In the genomic region with DNA sequence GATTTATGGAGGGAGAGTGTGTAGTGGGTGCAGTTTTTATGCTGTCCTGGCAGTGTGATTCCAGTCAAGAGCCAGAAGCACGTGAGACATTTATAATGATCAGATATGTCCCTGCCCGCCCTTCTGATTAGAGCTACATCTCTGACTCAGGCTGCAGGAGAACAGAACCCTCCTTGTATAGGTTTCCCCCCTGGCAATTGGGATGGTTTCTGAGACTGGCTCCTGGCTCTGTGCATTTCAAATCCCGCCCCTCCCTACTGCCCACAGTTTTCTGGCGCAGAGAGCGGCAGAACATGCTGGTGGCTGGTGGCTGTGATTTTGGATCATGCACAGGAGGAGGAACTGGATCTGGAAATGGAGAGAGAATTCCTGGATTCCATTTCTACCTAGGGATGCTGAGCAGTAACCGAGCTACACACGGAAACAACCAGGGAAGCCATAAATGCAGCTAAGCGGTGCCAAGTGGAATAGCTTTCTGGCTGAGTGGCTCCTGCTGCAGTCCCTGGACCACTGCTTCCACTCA, we compare ENCODE assay signal across 10 mouse cellular contexts. TPM values are rescaled to one million over a fixed set of nuclear protein-coding genes. Genes with fewer than 3 reads are reported as not detected.
DNase-seq lines count a peak whose midpoint lies in the region; ATAC-seq and TF ChIP-seq lines count a peak whose summit lies in the region.
"Had no signal": no experiment of that assay in that cellular context is flagged by ENCODE, and none has a peak within 500 bp of the region (broad histone marks: within the 10 kb centered on the region; RNA-seq: fewer than 3 reads in every experiment).

No protein-coding gene starts in this region.

- H3K27me3 ChIP-seq in kidney, postnatal 0 days (ENCODE audit: insufficient read depth, low read length), result no peaks in the 10 kb centered on the region

- H3K4me2 ChIP-seq in kidney, postnatal 0 days (ENCODE audit: low read length), result no peak overlapping the region
- H3K4me2 ChIP-seq: lung, embryonic 14.5 days had no signal

- H3K36me3 ChIP-seq in kidney, postnatal 0 days (ENCODE audit: insufficient read depth, low read length), result no peaks in the 10 kb centered on the region
- H3K36me3 ChIP-seq: midbrain, embryonic 10.5 days had no signal

- peaks cover 8% of the 10 kb centered on the region; the same call in 1 of the 2 replicates for H3K4me1 ChIP-seq in kidney, postnatal 0 days (replicated peaks; ENCODE audit: insufficient read depth, low read length)

- H3K9ac ChIP-seq in kidney, postnatal 0 days (ENCODE audit: low read depth, low read length), result no peak overlapping the region
- H3K9ac ChIP-seq: lung, embryonic 14.5 days had no signal

- ATAC-seq in kidney, postnatal 0 days (replicated peaks; ENCODE audit: low FRiP score, low read depth), result no peak

- DNase-seq in cerebellum, postnatal 25 days, result peak; percentile 44 to 57
- DNase-seq in cerebellum, adult 8-10 months, result no peak
- DNase-seq in kidney, postnatal 0 days (ENCODE audit: low spot score), result peak; percentile 52
- no peak for DNase-seq in kidney, adult 18-20 months
- DNase-seq in 3134 (ENCODE audit: extremely low read depth, insufficient read length, low spot score), result peak; percentile 62
- DNase-seq in fat pad, adult 2 months (ENCODE audit: extremely low read depth, low read depth, low spot score), result peak; percentile 74
- no peak for DNase-seq in ovary, postnatal 36 days (ENCODE audit: low spot score)
- DNase-seq in thymus, postnatal 10 days (ENCODE audit: low spot score in 2 of 2), result no peak
- DNase-seq: lung, embryonic 14.5 days had no signal

- peak overlapping the region; percentile 58; the same call in 1 of the 2 replicates for H3K27ac ChIP-seq in kidney, postnatal 0 days
- H3K27ac ChIP-seq: midbrain, embryonic 10.5 days had no signal

- 59% methylated on average over 8 of the region's 8 CpGs for WGBS in kidney, postnatal 0 days

- TF ChIP-seq CTCF in kidney, postnatal 0 days (IDR thresholded peaks at IDR 0.05; ENCODE audit: low read depth), result no peak

- H3K4me3 ChIP-seq in kidney, postnatal 0 days (replicated peaks; ENCODE audit: low read depth, low read length), result no peak overlapping the region
- H3K4me3 ChIP-seq: midbrain, embryonic 10.5 days had no signal

- H3K9me3 ChIP-seq in kidney, postnatal 0 days (replicated peaks; ENCODE audit: low read length), result no peaks in the 10 kb centered on the region
- H3K9me3 ChIP-seq: midbrain, embryonic 10.5 days had no signal

RNA-seq across cellular contexts. Expression of gene Sept9, which starts 8.8 kb away (rescaled TPM):
- 71.2 and 78.6 TPM in 2 replicates for polyA plus RNA-seq in kidney, postnatal 0 days (2015; fragmentation: Nextera tagmentation; extraction: Ambion mirVana)

Comparison
In these comparisons a context has a peak if more than half of its experiments do, and no peak if none do; other contexts are left out.
1. DNase-seq: peak in cerebellum, postnatal 25 days (2 of 2), kidney, postnatal 0 days (single experiment), 3134 (single experiment) and fat pad, adult 2 months (single experiment); none in cerebellum, adult 8-10 months (single experiment), kidney, adult 18-20 months (single experiment), ovary, postnatal 36 days (single experiment) and thymus, postnatal 10 days (0 of 2).